Mouse (Mus musculus) frontal cortex, postnatal 10 days (tissue): Measurements from ENCODE around the gene Foxf1.

ENCODE experiments used
- DNase-seq, 2 experiments: peaks; one replicate each; pipeline ENCODE4 v3.0.0; 2022; ENCODE audit warnings: low spot score in 2 of 2, mixed read lengths in 1 of 2

Gene Foxf1

DNA sequence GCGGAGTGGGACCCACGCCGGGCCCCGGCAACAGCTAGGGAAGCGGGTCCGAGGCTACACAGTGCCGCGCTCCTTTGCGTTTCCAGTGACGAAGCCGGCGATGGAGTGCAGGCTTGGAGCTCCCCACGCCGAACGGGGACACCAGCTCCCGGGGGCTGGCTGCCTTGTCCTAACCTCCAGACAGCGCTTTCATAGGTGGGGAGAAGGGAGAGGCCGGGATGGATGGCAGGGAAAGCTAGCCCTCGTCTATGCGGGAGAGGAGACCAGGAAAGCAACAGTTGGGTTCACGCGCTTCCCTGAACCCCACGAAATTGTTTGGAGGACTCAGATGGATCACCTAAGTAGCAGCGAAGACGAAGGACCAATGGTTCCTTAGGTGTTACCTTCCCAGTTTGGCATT lies 30.9 kb downstream of the Foxf1 start:
- DNase-seq = no peak

DNA sequence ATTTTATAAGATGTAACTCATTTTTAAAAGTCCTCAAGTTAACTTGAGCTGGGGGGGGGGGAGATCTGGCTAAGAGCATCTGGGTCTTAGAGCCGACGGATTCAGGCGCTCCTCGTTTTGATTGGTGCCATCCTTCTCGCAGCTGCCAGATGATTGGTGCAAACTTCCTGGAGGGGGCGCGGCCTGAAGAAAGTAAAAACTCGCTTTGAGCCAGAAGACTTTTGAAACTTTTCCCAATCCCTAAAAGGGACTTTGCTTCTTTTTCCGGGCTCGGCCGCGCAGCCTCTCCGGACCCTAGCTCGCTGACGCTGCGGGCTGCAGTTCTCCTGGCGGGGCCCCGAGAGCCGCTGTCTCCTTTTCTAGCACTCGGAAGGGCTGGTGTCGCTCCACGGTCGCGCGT lies 31.8 kb downstream of the Foxf1 start, which contains the start of gene Foxc2:
TSS of gene Foxc2 (plus strand) at position 224 of the 400 bp plus-strand sequence.
- DNase-seq = peak; percentile 48 to 57

GRCm38 (mm10) chr8:121116591-121117185 lies 32.5 kb downstream of the Foxf1 start:
- DNase-seq = no peak

GRCm38 (mm10) chr8:121117186-121117651 lies 33.0 kb downstream of the Foxf1 start:
- DNase-seq = no peak

DNA sequence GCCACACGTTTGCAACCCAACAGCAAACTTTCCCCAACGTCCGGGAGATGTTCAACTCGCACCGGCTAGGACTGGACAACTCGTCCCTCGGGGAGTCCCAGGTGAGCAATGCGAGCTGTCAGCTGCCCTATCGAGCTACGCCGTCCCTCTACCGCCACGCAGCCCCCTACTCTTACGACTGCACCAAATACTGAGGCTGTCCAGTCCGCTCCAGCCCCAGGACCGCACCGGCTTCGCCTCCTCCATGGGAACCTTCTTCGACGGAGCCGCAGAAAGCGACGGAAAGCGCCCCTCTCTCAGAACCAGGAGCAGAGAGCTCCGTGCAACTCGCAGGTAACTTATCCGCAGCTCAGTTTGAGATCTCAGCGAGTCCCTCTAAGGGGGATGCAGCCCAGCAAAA lies 33.7 kb downstream of the Foxf1 start:
- DNase-seq = no peak

GRCm38 (mm10) chr8:121118634-121119420 lies 34.6 kb downstream of the Foxf1 start:
- no peak for DNase-seq

- DNase-seq = no peak
Observed at GRCm38 (mm10) chr8:121119635-121120455, 35.7 kb downstream of the Foxf1 start.

DNA sequence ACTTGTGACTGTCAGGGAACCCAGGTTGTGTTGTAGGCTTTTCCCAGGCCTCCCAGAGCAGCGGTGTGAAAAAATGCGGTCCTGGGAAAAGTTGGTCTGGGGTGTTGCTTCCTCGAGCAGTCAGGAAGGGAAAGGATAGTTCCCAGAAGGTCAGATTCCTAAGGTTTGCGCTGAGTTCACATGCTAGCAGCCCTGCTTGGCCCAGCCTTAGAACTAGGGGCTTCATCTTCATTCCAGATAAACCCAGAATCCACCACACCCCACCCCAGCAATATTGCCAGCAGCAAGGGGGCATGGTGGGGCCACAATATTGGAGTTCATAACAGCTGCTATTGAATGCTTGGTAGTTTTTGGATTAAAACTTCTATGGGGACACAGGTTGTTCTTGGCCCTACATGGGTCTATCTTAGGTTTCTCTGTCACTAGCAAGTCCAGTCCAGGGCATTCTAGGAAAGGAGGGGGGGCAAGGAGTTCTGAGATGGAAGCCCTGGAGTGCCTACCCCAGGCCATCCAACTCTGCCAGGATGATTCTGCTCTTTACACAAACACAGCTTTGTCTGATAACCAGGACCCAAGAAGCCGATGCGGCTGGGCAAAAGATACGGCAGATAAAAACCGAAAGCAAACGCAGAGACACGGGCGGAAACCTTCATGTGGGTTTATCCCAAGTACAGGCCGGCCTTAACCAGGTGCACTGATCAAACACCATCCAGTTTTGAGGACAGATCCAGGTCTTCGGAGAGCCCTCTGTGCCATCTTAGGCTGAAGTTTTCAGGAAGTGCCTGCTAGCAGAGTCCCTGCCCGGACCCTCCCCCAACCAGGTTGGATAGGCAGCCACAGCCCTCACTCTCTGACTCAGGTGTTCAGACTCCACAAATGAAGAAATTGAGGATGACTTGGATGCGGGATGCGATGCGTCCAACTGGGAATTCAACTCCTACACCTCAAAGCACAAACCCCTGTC lies 36.6 kb downstream of the Foxf1 start:
- DNase-seq = no peak

GRCm38 (mm10) chr8:121121704-121122103 lies 37.5 kb downstream of the Foxf1 start:
- DNase-seq = no peak

GRCm38 (mm10) chr8:121122368-121122767 lies 38.2 kb downstream of the Foxf1 start:
- DNase-seq = no peak

DNA sequence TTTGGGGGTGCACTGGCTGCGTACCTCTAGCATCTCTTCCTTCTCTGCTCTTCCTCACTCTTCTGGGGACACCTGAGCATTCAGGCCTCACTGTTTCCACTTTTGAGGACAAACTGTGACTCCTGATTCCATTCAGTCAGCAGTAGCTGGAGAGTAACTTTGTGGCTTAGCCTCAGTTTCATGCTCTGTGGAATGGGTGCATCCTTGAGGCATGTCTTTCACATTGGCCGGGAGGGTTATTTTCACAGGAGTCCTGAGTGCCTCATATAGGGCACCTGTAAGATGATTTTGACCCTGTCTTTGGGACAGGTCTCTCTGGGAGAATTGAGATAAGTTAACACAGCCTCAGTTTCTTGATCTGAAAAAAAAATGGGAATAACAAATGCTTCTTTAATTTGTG lies 38.9 kb downstream of the Foxf1 start:
- DNase-seq = no peak

- DNase-seq = no peak
Observed at GRCm38 (mm10) chr8:121124547-121125239, 40.5 kb downstream of the Foxf1 start.

DNA sequence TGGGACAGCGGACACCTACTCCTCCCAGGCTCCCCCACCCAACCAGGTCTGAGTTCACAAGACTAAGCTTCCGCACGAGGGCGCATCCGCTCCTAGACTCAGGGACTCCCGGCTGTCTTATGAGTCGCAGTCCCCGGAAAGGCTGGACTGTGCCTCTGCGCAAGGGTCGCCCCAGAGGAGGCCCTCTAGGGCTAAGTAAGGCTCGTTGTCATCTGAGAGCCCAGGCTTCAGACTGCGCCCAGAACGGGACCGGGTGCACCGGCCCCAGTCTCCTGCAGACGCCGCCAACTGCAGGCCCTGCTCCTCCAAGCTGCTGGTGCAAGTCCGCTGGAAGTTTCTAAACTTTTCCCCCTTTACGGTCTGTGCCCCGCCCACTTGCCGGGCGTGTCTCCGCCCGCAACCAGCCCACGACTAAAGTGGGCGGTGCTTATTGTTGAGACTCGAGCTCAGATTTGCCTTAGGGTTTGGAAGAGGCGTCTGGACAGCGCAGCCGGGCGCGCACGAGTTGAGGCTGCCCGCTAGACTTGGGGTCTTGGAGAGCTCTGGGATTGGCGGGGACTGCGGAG lies 41.2 kb downstream of the Foxf1 start:
- peak in 1 of 2 experiments; percentile 57 for DNase-seq

- DNase-seq = no peak
Observed at GRCm38 (mm10) chr8:121126191-121126590, 42.0 kb downstream of the Foxf1 start.

GRCm38 (mm10) chr8:121126694-121127093 lies 42.5 kb downstream of the Foxf1 start:
- DNase-seq = no peak

- DNase-seq = no peak
Observed at GRCm38 (mm10) chr8:121127291-121127701, 43.1 kb downstream of the Foxf1 start.

GRCm38 (mm10) chr8:121127756-121128375 lies 43.7 kb downstream of the Foxf1 start, which contains the start of gene Foxl1:
Gene Foxl1, plus strand, starts transcription at chr8:121127940.
- DNase-seq = no peak

- DNase-seq = no peak
Observed at GRCm38 (mm10) chr8:121128531-121129264, 44.5 kb downstream of the Foxf1 start.
